Mouse (Mus musculus) erythroblast, adult 5-6 weeks (primary cell): ENCODE measurements around the gene Nt5dc3. TPM values are rescaled to one million over a fixed set of nuclear protein-coding genes. Genes with fewer than 3 reads are reported as not detected.
A peak's percentile ranks its signal among the peaks of the same experiment; 100 is the strongest.

Experiments
- ATAC-seq: replicated peaks from 2 replicates; pipeline ENCODE4 v1.8.0; 2016; ENCODE audit warnings: moderate number of reproducible peaks, mild to moderate bottlenecking, moderate TSS enrichment, inconsistent platforms; ENCODE audit not compliant: poor library complexity, low FRiP score, severe bottlenecking
- total RNA-seq, 2 experiments: library from RNA; stranded (forward) in 1 of 2; stranded (reverse) in 1 of 2; fragments of 150-400 nt in 1 of 2; fragments of 200-764, 138-1000 nt in 1 of 2; gene quantifications; 2 replicates each; pipeline versions ENCODE4 v1.2.3 to v1.2.4; 2015 to 2017; ENCODE audit warnings: low replicate concordance in 2 of 2

Nt5dc3 gene
- total RNA-seq, 2 experiments from 2014 or later, result 0.17 to 1.5 TPM

DNA sequence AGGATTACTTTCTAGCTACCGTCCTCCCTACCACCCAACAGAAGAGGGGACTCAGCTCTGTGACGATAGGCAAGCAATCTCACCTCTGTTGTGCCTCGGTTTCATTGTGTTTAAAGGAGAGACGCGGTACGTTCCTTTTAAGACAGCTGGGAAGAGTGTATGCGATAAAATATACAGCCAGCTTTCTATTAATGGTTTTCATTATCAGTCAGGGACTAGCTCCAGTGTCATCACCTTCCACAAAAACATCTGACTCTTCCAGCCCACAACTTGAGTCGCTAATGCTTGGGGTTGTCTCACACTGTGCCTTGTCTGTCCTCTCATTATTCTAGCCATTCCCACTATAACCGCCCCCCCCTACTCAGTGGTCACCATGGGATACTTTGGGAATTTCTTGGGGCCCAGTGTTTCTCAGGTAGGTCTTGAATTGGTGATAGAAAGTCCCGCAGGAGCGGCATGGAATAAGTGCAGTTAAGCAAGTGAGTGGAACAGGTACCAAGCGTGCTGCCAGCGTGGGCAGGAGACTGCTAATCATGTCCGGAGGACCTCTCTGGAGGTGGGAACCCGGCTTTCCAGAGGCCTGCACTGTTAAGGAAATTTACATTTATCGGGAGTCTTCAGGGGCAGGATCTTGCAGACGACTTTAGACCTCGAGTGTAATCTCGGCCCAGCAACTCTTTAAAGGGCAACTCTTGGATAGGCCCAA is 1.0 kb upstream of the Nt5dc3 start:
- ATAC-seq, result no peak

DNA sequence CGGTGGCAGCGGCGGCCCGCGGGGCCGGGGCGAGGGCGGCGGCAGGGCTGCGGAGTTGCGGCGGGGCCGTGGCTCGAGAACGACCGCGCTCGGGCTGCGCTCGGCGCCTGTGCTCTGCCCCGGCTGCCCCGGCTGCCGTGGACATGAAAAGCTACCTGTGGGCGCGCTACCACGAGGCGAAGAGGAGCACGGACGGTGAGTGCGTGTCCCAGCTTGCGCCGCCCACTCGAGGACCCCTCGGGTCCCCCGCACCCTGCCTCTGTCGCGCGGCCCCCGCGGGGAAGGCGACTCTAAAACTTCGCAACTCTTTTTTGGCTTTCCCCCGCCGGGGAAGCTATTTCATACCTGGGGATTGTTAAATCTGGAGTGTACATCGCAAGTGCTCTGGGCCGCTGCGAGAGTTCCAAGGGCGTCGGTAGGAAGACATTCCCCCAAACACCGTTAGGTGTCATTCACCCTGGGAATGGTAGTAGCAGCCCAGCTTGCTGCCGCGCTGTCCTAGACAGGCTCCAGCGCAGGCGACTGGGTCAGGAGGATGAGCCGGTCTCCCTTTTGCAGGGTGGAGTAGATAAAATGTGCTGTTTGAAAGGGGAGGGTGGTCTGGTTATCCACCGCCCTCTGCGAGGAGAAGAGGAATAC is 431 bp downstream of the Nt5dc3 start:
- peak; percentile 24; the same call in 1 of the 2 replicates for ATAC-seq

DNA sequence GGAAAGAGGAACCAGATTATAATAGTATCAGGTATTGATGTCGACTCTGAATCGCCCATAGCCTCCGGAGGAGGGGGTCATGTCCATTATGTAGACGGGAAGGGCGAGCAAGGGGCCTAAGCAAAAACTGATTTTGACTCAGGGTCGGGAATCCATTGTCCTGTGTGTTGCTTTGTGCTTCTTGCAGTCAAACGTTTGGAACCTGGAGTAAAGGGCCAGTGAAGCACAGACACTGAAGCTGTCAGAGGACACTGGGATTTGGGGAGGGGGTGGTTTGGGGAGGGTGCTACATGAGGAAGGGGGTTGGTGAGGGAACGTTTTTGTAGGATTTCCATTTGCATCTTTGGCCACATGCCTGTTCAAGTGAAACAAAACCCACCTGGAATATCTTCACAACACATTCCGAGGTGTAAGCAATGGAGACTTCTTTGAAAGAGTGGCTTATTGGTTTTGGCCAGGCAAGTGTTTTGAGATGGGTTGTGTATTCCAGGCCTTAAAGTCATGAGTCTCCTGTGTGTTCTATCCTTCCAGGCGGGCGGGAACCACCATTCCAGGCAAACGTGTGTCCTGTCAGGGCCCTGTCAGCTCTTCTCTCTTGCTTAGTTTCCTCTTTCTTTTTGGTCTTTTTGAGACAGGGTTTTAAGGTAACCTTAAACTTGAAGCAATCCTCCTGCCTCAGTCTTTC is 1.2 kb downstream of the Nt5dc3 start:
- no peak for ATAC-seq

DNA sequence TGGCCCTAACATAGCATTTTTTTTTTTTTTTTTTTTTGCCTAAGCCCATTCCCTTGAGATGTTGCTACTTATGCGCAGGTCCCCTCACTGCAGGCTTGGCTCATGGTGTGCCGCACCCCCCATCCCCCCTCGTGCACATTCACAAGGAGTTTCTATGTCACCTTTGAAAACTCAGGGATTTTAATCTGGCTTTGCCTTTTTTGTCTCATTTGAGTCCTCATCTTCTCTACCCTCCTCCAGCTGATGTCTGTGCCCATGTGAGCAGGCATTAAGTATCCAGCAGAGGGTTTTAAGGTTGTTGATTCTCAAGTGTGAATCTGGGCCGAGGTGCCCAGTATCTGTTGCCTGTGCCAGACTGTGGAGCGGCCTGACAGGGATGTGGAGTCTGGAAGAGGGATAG is 2.8 kb downstream of the Nt5dc3 start:
- ATAC-seq, result no peak

DNA sequence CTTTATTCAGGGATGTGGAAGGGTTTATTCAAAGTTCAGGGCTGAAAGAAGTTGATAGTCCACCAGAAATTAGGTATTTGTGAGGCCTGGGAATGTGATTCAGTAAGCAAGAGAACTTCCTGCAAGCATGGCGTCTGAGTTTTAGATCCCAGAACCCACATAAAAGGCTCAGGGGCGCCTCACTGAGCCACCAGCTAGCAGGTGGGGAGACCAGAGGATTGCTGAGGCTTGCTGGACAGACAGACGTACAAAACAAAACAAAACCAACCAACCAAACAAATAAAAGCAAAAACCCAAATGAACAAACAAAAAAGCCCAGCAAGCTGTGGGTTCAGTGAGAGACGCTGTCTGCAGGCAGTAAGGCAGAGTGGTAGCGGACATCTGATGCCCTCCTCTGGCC is 3.9 kb downstream of the Nt5dc3 start:
- ATAC-seq, result no peak

DNA sequence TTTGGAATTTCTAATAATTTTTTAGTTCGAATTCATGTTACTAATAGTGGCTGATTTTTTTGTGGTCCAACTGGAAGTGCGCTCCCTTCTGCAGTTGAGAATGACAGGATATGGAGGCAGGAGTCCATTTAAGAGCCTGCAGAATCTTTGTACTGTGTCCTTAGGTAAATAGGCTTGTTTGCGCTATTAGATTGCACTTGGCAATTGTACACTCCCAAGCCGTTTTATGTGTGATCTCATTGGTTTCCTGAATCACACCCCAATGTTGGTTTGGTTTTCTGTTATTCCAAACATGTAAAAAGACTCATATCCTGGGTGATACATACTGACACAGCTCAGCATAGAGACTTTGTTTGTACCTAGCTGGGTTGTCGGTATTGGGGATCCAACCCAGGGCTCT is 4.8 kb downstream of the Nt5dc3 start:
- no peak for ATAC-seq

DNA sequence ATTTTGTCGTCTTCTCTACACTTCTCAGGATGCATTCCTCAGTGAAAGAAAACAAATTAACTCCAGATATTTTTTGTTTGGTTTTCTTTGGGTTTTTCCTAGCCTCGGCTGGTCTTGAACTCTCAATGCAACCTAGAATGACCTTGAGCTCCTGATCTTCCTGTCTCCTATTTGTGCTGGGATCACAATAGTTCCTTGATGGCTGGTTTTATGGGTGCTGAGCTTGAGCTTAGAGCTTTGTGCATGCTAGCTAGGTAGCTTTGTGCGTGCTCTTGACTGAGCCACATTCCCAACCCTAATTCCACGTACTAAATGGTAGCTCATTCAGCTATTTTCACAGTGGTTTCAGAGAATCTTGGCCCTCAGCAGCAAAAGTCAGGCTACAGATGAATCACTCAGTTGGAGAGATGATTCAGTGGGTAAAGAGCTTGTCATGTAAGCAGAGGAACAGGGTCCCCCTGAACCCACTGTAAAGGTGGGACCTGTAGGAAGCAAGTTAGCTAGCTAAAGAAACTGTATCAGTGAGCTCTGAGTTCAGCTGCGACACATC is 5.4 kb downstream of the Nt5dc3 start:
- no peak for ATAC-seq

DNA sequence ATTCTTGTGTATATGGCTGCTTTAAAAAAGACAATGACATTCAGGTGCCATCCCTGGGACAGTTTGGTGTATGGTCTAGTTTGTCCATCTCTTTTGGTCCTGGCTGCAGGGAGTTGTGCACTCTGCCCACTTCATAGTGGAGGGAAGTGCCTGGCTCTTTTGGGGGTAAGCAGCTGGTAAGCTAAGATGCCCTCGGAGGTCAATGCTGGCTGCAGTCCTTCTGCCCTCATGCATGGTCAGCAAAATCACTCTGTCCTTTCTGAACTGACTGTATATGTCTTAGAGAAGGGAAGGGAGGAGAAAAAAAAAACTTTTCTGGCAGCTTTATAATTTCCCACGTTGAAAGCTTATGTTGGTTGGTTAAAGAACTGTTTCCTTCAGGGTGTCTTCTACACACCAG is 6.6 kb downstream of the Nt5dc3 start:
- no peak for ATAC-seq

DNA sequence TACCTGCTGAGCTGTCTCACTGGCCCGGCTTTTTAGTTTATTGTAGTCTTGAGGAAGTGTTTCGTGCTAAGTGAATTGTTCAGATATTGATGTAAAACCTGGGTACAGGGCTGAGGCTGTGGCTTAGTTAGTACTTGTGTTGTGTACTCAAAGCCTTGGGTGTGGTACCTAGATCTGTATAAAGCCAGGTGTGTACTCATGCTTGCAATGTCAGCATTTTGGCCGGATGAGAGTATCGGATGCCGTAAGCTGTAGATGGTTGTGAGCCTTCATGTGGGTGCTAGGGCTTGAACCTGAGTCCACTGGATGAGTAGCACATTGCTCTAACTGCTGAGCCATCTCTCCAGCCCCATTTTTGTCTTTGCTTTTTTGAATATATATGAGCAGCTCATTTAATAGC is 7.3 kb downstream of the Nt5dc3 start:
- no peak for ATAC-seq

DNA sequence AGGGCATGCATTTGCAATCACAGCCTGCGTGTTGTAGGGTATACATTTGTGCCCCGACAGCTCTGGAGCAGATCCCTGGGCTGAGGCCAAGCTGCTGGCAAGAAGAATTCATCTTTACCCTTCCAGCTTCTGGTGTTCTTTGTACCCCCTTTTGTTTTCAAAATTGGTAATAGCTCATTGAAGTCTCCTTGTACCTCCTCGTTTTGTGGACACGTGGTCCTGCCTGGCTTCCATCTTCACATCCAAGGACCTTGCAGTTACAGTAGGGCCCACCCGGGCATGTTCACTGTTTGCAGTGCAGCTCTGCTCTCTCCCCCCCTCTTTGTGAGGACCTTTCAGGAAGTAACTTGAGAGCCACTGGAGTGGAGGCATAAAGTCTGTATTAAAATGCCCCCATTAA is 9.4 kb downstream of the Nt5dc3 start:
- ATAC-seq, result no peak

DNA sequence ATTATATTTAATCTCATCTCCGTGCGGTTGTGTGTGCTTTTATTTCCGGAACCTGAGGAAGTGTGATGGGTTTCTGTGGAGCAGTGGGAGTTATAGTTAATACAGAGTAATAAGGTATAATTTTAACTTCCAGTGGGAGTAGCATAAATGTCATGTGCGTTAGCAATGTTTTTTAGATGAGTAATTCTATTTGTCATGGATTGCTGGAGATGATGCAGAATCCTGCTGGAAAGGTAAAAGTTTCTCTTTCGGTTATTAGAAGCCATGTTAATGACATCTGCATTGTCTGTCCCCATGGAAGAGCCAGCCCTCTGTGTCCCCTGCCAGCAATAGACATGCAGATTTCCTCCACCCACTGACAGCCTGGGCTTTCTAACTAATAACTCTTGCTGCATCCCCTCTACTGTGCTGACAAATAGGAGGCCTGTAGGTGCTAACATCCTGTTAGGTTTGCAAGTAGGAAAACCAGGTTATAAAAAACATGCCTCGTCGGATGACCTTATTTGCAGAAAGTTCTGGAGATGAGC is 10.4 kb downstream of the Nt5dc3 start:
- no peak for ATAC-seq

DNA sequence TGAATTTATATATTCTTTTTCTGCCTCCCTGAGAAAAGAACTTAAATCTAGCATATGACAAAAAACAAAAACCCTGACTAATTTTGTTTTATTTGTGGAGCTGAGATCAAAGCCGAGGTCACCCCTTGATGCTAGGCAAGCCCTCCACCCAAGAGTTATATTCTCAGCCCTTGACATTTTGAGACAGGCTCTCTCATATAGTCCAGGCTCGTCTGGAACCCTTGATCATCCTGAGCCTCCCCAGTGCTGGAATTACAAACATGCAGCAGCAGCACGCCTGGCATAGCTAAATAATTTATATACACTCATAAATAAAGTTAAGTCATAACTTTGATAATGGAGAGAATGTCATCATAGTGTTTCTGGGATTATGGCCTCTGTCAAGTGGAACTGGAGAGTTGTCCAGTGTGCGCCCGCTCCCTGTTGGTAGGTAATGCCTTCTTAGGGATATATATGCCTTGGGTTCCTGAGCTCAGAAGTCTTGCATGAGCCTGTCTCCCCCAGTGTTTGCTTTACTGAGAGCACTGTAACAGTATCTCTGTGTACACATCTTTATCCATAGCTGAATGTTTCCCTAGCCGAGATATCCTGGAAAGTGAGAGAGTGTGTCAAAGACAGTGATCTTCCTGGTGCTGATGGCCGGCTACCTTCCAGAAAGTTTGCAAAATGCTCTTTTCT is 12.8 kb downstream of the Nt5dc3 start:
- no peak for ATAC-seq

DNA sequence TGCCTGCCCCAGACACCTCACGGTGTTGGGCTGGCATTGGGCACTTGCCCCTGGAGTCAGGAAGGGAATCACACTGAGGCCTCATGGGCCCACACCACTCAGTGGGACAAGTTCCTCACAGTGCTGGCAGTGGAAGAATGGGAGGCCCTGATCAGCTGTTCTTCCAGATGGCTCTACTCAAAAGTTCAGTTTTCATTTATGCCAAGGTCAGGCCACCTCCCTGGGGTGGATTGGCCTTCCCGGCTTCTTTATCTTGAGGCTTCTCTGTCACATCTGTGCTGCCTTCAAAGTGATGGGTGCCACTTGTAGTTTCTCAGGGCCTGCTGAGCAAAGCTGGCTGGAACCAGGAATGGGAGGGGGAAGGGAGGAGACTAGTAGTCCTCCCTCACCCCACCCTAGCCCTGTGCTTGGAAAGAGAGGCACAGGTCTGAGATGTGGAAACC is 14.7 kb downstream of the Nt5dc3 start:
- ATAC-seq, result no peak

DNA sequence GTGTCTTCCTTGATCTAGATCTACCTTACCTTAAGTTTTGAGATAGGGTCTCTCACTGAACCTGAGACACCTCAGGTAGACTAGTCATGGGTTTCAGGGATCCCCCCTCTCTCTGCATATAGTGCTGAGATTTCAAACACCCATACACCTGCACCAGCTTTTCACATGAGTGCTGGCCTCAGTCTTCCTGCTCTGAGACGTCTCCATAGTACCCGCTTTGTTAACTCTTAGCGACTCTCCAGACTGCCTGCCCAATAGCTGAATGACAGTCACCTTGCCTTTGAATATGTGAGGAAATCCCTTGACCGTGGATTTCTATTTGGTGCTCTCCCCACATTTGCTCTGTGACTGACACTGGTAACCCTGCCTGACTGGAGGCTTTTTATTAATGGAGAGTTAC is 15.4 kb downstream of the Nt5dc3 start:
- no peak for ATAC-seq

DNA sequence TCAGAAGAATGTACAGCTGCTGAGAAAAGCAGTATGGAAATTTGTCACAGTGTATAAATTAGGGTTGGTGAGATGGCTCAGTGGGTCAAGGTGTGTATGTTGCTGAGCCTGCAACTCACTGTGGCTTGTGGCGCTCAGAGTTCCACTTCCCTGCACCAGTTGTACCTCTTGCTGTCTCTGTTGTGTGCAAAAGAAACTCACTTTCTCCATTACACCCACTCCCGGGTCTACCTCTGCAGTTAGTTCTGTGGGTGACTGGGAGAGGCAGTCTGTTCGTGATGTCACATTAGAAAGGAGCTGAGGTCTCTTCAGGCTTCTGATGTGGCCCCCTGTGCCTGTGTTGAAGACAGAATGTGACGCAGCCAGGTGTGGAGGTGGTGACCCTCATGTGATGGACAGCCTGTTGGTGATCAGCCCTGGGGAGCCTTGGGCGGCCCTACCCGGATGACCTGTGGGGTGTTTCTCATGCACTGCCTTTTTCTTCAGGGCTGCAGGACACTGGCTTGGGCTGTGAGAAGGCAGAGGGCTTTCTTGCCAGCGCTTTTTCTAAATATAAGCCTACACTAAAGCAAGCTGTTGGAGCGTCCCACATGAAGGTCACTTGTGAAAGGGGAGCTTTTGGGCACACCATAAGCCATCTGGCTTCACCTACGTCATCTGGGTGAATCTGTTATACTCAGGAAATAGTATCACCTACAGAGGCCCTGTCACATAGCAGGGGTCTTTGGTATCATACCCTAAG is 16.2 kb downstream of the Nt5dc3 start:
- no peak for ATAC-seq

DNA sequence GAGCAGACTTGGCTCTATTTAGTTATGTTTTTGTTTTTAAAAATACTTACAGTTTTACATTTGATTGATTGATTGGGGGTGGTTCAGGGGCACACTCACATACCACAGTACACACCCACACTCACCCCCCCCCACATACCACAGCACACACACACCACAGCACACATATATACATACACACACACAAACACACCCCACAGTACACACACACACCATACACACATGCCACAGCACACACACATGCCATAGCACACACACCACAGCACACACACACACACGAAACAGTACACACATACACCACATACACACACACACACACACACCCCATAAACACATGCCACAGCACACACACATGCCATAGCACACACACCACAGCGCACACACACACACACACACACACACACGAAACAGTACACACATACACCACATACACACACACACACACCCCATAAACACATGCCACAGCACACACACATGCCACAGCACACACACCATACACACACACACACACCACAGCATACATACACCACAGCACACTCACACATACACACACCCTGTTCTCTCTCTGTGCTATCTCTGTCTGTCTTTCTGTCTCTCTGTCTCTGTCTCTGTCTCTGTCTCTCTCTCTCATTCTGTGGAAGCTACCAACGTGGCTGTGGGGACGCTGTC is 17.4 kb downstream of the Nt5dc3 start:
- no peak for ATAC-seq

DNA sequence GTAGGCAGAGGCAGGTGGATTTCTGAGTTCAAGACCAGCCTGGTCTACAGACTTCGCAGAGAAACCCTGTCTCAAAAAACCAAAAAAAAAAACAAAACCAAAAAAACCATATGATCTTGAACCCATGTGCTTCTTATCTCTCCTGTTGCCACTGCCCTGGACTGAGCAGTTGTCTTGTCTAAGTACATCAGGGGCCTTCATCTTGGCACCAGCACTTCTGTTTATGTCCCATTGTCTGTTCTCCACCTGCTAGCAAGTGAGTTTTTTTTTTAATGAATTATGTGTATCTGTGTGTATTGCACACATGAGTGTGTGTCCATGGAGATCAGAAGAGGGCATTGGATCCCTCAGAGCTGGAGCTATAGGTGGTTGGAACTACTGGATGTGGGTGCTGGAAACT is 28.6 kb downstream of the Nt5dc3 start:
- ATAC-seq, result no peak

DNA sequence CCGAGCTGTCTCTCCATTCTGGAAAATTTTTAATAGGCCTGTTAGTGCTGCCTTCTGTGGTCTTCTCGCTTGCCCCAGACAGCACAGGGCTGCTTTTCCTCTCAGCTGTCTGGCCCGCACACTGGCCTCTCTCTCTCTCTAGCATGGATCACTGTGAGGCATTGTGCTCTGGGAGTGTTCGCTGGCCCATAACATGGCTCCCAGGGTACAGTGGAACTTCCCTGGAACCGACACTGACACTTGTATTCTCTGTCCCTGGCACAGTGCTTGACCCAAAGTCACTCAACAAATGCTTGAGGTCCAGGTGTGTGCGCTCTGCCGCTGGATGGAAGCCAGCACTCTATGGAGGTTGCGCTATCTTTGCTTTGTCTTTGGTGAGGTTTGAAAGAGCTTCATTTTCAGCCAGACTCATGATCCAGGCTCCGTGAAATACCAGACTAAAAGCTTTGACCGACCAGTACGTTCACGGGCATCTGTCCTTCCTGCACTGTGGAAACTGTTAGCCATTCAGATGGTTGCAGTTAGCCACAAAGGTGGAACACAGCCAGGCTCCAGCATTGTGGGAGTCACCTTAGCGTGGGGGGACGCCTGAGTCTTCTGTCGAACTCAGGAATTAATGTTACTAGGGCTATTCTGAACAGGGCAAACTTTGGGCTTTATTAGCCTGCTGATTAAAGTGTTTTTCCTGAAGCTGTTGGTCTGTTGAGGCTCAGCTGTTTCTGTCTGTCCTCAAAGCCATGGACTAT is 29.4 kb downstream of the Nt5dc3 start:
- ATAC-seq, result no peak
